Mouse (Mus musculus) megakaryocyte, embryonic 14.5 days (primary cell): ENCODE measurements around the gene Fndc3c1.

Experiments used
- FLI1 ChIP-seq: IDR thresholded peaks from 2 replicates; pipeline ENCODE4 v1.6.1; 2012; ENCODE audit warnings: low read length, inconsistent platforms, mixed read lengths
- GATA1 ChIP-seq: IDR thresholded peaks from 3 replicates; pipeline ENCODE4 v1.6.1; 2012; ENCODE audit warnings: mixed read lengths, low read length, inconsistent platforms, borderline replicate concordance

- TF ChIP-seq FLI1 (no peak), GATA1 (no peak)
Measured at GRCm38 (mm10) chrX:106380608-106381007, 104.6 kb downstream of the Fndc3c1 start.
